Mouse (Mus musculus): ENCODE results near the gene Tex264. TPM values are rescaled to one million over a fixed set of nuclear protein-coding genes. Genes with fewer than 3 reads are reported as not detected.
A peak's percentile ranks its signal among the peaks of the same experiment; 100 is the strongest.

The Tex264 gene
- total RNA-seq (2022): 100 to 1,000 TPM in 1 of 4 experiments, 10 to 100 TPM in 3; 82.1 to 103 (median 92.2) TPM

DNA sequence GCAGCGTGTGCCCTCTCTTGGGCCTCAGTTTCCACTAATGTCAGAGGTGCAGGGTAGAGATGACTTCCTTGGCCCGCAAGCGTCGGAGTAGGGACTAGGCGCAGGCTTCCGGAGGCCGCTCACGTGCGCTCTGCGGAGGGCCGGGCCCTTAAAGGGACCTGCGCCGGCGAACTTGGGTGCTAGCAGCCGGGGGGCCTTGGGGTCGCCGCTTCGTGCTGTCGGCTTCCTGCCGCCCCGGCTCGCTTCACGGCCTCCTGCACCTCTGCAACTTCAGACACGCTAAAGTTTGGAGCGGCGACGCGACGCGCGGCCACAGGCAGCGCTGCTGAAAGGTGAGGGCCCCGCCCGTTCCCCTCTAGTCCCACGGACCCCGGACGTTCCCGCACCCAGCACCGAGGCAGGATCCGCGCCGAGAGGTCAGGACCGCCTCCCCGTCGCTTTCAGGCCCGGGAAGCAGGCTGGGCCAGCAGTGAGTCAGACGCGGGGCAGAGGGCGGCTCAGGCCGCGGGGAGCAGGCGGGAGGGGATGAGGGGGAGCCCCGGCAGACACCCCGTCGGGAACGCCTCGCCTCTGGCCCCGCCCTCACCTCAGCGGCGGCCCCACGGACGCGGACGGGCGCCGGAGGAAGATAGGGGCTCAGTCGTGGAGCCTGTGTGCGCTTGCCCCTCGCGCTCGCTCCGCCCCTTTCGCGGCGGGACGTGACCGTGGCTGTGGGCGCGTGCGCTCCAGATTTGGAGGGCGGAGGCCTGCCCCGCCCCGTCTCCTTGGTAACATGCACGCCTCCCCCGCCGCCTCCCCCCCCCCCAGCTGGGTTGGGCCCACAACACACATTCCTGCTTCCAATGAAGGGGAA, at the start of gene Tex264:
Tex264 (minus strand) TSS at position 679 of the 853 bp plus-strand sequence.
- DNase-seq (ENCODE audit: low spot score in 2 of 2): peak; percentile 72 to 79

GRCm38 (mm10) chr9:106733690-106734089, 48.0 kb upstream of the Tex264 start:
- no peak for DNase-seq (ENCODE audit: low spot score in 2 of 2)

- DNase-seq (ENCODE audit: low spot score in 2 of 2): no peak
Measured at GRCm38 (mm10) chr9:106729416-106729815, 43.7 kb upstream of the Tex264 start.

DNA sequence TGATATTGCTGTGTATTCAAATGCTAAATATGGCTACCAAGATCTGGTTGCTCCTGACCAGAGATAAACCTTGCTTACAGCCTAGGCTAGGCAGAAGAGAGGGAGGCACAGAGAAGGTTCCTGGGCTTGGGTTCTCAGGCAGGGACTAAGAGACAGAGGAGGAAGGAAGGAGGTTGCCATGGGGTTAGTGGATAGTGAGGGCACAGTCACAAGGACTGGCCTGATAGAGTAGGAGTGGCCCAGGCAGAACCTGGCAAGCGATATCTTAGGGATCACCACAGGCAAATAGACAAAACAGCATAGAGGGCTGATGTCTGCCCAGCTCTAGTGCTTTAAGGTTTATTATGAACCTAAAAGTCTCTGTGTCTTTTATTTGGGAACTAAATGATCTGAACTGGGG, 41.2 kb upstream of the Tex264 start:
- no peak for DNase-seq (ENCODE audit: low spot score in 2 of 2)

GRCm38 (mm10) chr9:106725435-106725834, 39.7 kb upstream of the Tex264 start:
- no peak for DNase-seq (ENCODE audit: low spot score in 2 of 2)

- no peak for DNase-seq (ENCODE audit: low spot score in 2 of 2)
Measured at GRCm38 (mm10) chr9:106724864-106725263, 39.1 kb upstream of the Tex264 start.

DNA sequence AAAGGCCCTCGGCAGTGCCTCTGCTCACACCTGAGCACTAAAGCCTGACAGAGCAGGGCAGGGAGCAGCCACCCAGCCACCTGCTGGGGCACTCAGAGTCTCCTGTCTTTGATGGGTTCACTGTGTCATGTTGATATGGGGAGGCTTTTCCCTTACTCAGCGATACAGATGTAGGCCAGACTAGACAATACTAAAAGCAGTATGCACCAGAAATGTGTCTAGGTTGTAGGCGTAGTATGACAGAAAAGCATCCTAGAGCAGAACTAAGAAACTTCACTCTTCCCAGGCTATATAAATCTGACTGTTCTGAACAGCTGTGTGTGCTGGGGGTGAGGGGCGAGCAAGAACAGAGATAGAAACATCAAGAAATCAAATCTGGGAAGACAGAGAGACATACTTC, 31.0 kb upstream of the Tex264 start:
- no peak for DNase-seq (ENCODE audit: low spot score in 2 of 2)

DNA sequence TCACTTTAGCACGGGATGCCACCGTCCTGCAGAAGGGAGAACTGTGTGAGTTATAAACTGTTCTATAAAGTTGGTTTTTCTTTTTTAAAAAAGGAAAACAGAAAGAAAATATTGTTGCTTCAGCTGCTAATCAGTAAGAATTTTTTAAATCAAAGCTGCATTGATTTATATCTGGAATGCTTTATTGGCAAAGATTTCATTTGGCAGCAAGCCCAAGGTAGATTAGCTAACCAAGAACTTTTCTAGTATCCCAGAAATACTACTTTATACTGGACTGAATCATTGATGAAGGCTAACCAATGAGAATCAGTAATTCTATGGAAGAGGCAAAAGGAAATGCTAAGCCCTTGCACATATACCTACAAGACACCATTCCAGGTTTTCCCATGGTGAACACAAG, 30.5 kb upstream of the Tex264 start:
- DNase-seq (ENCODE audit: low spot score in 2 of 2): no peak

DNA sequence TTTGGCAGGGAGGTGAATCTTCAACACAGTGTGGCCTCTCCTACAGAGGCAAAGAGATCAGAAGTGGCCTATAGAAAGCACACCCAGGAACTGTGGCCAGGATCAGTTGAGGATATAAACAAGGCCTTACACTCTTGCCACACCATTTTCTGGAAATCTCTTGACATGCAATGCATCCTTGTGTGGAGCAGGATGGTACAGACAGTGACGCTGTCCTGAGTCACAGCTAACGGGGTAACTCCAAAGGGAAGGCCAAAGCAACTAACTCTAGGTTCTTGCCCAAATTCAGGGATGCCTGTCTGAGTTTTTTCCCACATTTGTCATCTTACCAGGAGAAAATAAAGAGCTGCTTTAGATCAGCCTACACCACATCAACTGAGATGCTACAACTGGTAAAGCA, 26.7 kb upstream of the Tex264 start:
- DNase-seq (ENCODE audit: low spot score in 2 of 2): no peak

GRCm38 (mm10) chr9:106692973-106693481, 7.3 kb upstream of the Tex264 start:
- no peak for DNase-seq (ENCODE audit: low spot score in 2 of 2)

- DNase-seq (ENCODE audit: low spot score in 2 of 2): no peak
Measured at GRCm38 (mm10) chr9:106688834-106689233, 3.1 kb upstream of the Tex264 start.

DNA sequence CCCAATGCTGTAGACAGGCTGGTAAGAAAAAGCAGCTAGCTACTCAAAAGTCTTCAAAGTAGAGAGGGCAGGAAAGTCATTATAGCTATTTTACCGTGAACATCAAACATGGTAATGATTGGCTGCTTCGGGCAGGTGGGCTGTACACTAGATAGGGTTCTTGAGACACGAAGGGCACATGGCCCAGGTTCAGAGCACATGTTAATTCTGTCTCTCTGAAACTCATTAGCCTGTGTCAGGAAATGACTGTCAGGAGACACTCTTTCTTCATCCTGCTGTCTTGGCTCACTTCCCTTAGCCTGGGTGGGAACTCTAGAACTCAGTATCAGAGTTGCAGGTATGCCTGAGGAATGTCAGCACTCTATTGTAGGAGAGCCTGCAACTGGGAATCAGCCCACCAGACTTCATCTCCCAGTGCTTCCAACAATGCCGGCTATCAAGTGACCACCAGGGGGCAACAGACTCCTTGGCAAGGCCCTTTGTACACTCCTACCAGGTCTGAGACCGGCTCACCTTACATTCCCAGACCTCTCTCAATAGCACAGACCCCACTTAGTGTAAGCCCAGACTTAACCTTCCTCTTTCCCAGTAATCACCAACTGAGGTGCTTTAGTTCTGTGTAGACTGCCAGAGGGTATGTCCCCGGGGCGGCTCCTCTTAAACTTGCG, 1.4 kb upstream of the Tex264 start:
- peak in 1 of 2 experiments; percentile 67 for DNase-seq (ENCODE audit: low spot score in 2 of 2)

- DNase-seq (ENCODE audit: low spot score in 2 of 2): no peak
Measured at GRCm38 (mm10) chr9:106684918-106685248, 844 bp downstream of the Tex264 start.

DNA sequence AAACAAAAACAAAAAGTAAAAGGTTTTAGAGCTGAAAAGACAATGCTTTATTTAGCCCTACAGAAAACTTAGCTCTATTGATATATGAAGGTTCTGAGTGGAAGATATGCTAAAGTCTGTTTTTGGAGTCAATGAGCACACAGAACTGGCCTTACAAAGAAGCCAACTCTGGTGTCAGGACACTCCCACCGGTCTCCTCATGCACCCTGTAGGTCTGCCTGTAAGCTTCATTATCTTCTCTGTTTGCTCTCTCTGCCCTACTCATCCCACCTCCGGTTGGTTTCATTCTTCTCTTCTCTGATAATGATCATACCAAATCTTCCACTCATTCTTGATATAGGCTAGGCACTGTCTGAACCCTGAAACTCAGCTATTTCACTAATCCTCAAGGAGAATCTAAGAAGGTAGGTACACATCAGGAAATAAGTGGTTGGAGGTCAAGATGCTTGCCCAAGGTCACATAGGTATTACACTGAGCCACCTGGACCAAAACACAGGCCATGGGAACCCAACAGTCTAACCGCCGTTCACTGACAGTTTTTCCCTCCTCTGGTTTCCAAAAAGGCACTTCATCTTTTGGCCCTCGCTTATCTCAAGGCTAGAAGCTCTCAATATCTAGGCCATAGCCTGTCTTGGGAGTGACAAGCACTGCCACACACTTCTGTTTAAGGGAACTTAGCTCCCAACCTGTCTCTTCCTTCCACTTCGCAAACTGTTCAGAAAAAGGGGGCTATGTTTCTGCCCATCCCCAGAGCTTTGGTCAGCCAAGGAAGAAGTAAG, 1.4 kb downstream of the Tex264 start:
- no peak for DNase-seq (ENCODE audit: low spot score in 2 of 2)

DNA sequence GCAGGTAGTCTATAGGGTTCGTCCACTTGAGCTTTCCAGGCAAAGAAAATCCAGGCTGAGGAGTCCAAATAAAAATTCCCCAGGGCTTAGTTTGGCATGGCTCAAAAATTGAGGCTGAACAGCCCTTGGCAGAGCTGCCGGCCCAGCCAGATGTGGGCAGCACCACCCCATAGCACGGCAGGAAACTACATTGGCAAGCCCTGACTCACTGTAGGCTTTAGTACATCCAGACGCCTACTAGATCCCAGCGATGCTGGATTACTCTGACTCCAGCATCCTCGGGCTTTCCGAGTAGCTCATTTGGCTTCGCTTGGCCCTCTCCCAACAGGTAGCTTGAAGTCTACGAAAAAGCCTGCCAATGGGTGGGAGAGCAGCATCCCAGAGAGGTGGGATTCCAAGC, 4.7 kb downstream of the Tex264 start:
- no peak for DNase-seq (ENCODE audit: low spot score in 2 of 2)

DNA sequence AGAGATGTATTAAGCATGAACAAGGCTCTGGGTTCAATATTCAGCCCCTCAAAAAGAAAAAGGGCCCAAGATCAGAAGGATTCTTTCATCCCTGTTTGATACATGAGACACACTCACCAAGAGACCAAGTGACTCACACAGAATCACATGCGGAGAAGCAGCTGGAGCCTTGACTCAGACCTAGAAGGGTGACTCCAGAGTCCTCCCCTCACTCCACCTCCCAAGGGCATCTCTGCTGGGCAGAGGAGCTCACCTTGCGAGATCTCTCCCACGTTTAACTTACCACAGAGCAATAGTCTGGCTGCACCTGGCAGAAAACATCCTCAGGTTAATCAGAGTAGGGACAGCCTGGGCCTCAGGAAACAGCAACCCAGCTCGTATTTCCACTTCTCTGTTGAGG, 7.5 kb downstream of the Tex264 start:
- DNase-seq (ENCODE audit: low spot score in 2 of 2): no peak

- no peak for DNase-seq (ENCODE audit: low spot score in 2 of 2)
Measured at GRCm38 (mm10) chr9:106677702-106678101, 8.0 kb downstream of the Tex264 start.

DNA sequence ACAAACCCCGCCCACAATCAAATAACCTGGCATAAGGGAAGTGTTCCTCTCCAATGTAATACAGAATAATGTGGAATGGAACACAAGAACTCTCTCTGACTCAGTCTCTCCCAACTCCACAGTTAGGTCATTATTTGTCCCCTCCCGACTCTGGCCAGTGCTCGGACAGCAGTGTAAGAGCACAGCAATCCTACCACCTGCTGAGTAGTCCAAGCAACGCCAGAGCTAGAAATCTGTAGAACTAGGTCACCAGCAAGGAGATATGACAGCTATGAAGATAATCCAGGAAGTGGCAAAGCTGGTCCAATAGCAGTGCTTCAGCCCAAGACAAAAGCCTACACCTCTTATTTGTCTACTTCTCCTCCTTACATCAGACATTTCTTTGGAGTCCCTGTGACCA, 9.2 kb downstream of the Tex264 start:
- no peak for DNase-seq (ENCODE audit: low spot score in 2 of 2)

- DNase-seq (ENCODE audit: low spot score in 2 of 2): no peak
Measured at GRCm38 (mm10) chr9:106675965-106676364, 9.8 kb downstream of the Tex264 start.

- DNase-seq (ENCODE audit: low spot score in 2 of 2): peak; percentile 70 to 88
Measured at GRCm38 (mm10) chr9:106675480-106675879, 10.2 kb downstream of the Tex264 start.

GRCm38 (mm10) chr9:106673860-106674259, 11.9 kb downstream of the Tex264 start:
- no peak for DNase-seq (ENCODE audit: low spot score in 2 of 2)

GRCm38 (mm10) chr9:106664856-106665255, 20.9 kb downstream of the Tex264 start:
- DNase-seq (ENCODE audit: low spot score in 2 of 2): no peak
